Mouse (Mus musculus): Measurements from ENCODE around the gene Creb3l2.

DNA sequence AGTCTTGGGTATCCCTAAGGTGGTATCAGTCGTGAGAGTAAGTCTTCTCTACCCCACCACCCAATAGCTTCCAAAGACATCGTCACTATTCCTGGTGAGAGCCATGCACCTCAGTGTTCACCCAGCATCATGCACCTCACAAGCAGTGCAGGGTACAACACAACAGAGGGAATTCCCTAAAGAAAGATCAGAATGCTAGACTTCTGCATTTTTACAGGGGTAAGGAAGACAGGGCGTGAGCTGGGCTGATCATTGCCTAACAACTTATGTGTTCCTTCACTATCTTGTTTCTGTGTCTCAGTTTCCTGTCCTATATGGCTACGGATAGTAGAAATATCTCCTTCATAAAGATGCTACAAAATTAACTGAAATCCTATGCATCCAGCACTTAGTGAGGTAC lies 155.8 kb downstream of the Creb3l2 start:
- TF ChIP-seq CTCF (IDR thresholded peaks at IDR 0.05; ENCODE audit: low read depth) (no peak), EP300 (IDR thresholded peaks at IDR 0.05; ENCODE audit: low read depth) (no peak)

All from heart, postnatal 0 days (tissue).